Mouse (Mus musculus) MEL (cell line): ENCODE measurements around the gene Abt1. TPM values are rescaled to one million over a fixed set of nuclear protein-coding genes. Genes with fewer than 3 reads are reported as not detected.

ENCODE experiments used
- DNase-seq: peaks from one replicate; pipeline ENCODE4 v3.0.0; 2011; ENCODE audit warnings: low read depth, low spot score
- H3K27ac ChIP-seq: 2 replicates; pipeline ENCODE4 v1.5.1; 2012; ENCODE audit warnings: low read depth, mild to moderate bottlenecking, control low read depth, low read length, moderate library complexity; ENCODE audit not compliant: control insufficient read depth
- H3K27me3 ChIP-seq, 2 experiments: fragments of 150-350 bp in 1 of 2; sonication (generic) in 1 of 2; 2 replicates each; pipeline ENCODE4 v1.6.1; 2012; ENCODE audit warnings: low read length in 2 of 2, mild to moderate bottlenecking in 2 of 2, improper control_type of control experiment in 1 of 2, moderate library complexity in 1 of 2; ENCODE audit not compliant: insufficient read depth in 2 of 2, control insufficient read depth in 1 of 2
- H3K36me3 ChIP-seq, 2 experiments: 2 replicates each; pipeline ENCODE4 v1.6.1; 2012 to 2014; ENCODE audit warnings: low read length in 2 of 2, improper control_type of control experiment in 1 of 2, inconsistent platforms in 1 of 2, mild to moderate bottlenecking in 1 of 2; ENCODE audit not compliant: insufficient read depth in 2 of 2, control insufficient read depth in 1 of 2
- H3K4me1 ChIP-seq, 2 experiments: fragments of 150-350 bp in 1 of 2; sonication (generic) in 1 of 2; 2 replicates each; pipeline ENCODE4 v1.6.1; 2012; ENCODE audit warnings: low read length in 2 of 2, improper control_type of control experiment in 1 of 2, mild to moderate bottlenecking in 1 of 2; ENCODE audit not compliant: insufficient read depth in 2 of 2, control insufficient read depth in 1 of 2
- H3K4me3 ChIP-seq, 2 experiments: fragments of 150-350 bp in 1 of 2; sonication (generic) in 1 of 2; 2 replicates each; pipeline ENCODE4 v1.5.1; 2012; ENCODE audit warnings: low read depth in 2 of 2, low read length in 2 of 2, mild to moderate bottlenecking in 2 of 2, moderate library complexity in 2 of 2, control low read depth in 1 of 2, improper control_type of control experiment in 1 of 2; ENCODE audit not compliant: control insufficient read depth in 1 of 2, insufficient read depth in 1 of 2
- H3K79me2 ChIP-seq: 2 replicates; pipeline ENCODE4 v1.6.1; 2012; ENCODE audit warnings: mild to moderate bottlenecking, low read length, moderate library complexity; ENCODE audit not compliant: control insufficient read depth, poor library complexity, insufficient read depth
- H3K9ac ChIP-seq: 2 replicates; pipeline ENCODE4 v1.6.1; 2012; ENCODE audit warnings: low read depth, mild to moderate bottlenecking, control low read depth, low read length, moderate library complexity; ENCODE audit not compliant: control insufficient read depth, poor library complexity, severe bottlenecking
- H3K9me3 ChIP-seq: fragments of 150-350 bp; sonication (generic); replicated peaks from 2 replicates; pipeline ENCODE4 v1.6.1; 2012; ENCODE audit warnings: mild to moderate bottlenecking, low read length, improper control_type of control experiment, moderate library complexity; ENCODE audit not compliant: insufficient read depth
- CHD1 ChIP-seq: IDR thresholded peaks from 2 replicates; pipeline ENCODE4 v1.6.1; 2012; ENCODE audit warnings: low read depth, mild to moderate bottlenecking, inconsistent platforms, low read length, improper control_type of control experiment
- CTCF ChIP-seq, 3 experiments: IDR thresholded peaks in 2 of 3; conservative IDR thresholded peaks in 1 of 3; 2 replicates each; pipeline ENCODE4 v1.5.1; 2011 to 2012; ENCODE audit warnings: low read length in 3 of 3, low read depth in 2 of 3, mild to moderate bottlenecking in 2 of 3, improper control_type of control experiment in 1 of 3, inconsistent platforms in 1 of 3, mixed read lengths in 1 of 3, moderate library complexity in 1 of 3; ENCODE audit not compliant: control insufficient read depth in 1 of 3, insufficient read depth in 1 of 3, poor library complexity in 1 of 3, severe bottlenecking in 1 of 3
- E2F4 ChIP-seq: IDR thresholded peaks from 2 replicates; pipeline ENCODE4 v1.6.1; 2011; ENCODE audit warnings: low read depth, low read length, improper control_type of control experiment, borderline replicate concordance
- EP300 ChIP-seq, 2 experiments: IDR thresholded peaks; 2 replicates each; pipeline ENCODE4 v1.6.1; 2011; ENCODE audit warnings: improper control_type of control experiment in 2 of 2, low read length in 2 of 2, low read depth in 1 of 2, mild to moderate bottlenecking in 1 of 2
- ETS1 ChIP-seq: IDR thresholded peaks from 2 replicates; pipeline ENCODE4 v1.6.1; 2012; ENCODE audit warnings: low read depth, mild to moderate bottlenecking, inconsistent platforms, low read length, improper control_type of control experiment, moderate library complexity
- GABPA ChIP-seq: IDR thresholded peaks from 2 replicates; pipeline ENCODE4 v1.6.1; 2012; ENCODE audit warnings: low read depth, mild to moderate bottlenecking, inconsistent platforms, low read length, improper control_type of control experiment, moderate library complexity
- GATA1 ChIP-seq: IDR thresholded peaks from 2 replicates; pipeline ENCODE4 v1.6.1; 2011; ENCODE audit warnings: low read depth, low read length, improper control_type of control experiment
- JUND ChIP-seq: IDR thresholded peaks from 2 replicates; pipeline ENCODE4 v1.6.1; 2011; ENCODE audit warnings: low read depth, mild to moderate bottlenecking, improper control_type of control experiment, low read length
- MAFK ChIP-seq: IDR thresholded peaks from 2 replicates; pipeline ENCODE4 v1.6.1; 2011; ENCODE audit warnings: low read depth, mild to moderate bottlenecking, low read length, improper control_type of control experiment, borderline replicate concordance
- MXI1 ChIP-seq: IDR thresholded peaks from 2 replicates; pipeline ENCODE4 v1.6.1; 2011; ENCODE audit warnings: mild to moderate bottlenecking, low read depth, low read length, improper control_type of control experiment
- MYB ChIP-seq: IDR thresholded peaks from 2 replicates; pipeline ENCODE4 v1.6.1; 2011; ENCODE audit warnings: mild to moderate bottlenecking, low read depth, low read length, improper control_type of control experiment
- NELFE ChIP-seq: IDR thresholded peaks from 2 replicates; pipeline ENCODE4 v1.6.1; 2011; ENCODE audit warnings: low read depth, low read length, improper control_type of control experiment
- POLR2A ChIP-seq, 2 experiments: IDR thresholded peaks; 2 replicates each; pipeline ENCODE4 v1.6.1; 2011 to 2012; ENCODE audit warnings: low read length in 2 of 2, mild to moderate bottlenecking in 2 of 2, control low read depth in 1 of 2, improper control_type of control experiment in 1 of 2, low read depth in 1 of 2, moderate library complexity in 1 of 2; ENCODE audit not compliant: control insufficient read depth in 1 of 2, insufficient read depth in 1 of 2, poor library complexity in 1 of 2
- POLR2AphosphoS2 ChIP-seq: IDR thresholded peaks from 2 replicates; pipeline ENCODE4 v1.6.1; 2011; ENCODE audit warnings: low read length, improper control_type of control experiment
- RAD21 ChIP-seq: IDR thresholded peaks from 2 replicates; pipeline ENCODE4 v1.6.1; 2011; ENCODE audit warnings: mild to moderate bottlenecking, low read depth, low read length, improper control_type of control experiment
- RCOR1 ChIP-seq: IDR thresholded peaks from 2 replicates; pipeline ENCODE4 v1.6.1; 2012; ENCODE audit warnings: low read depth, mild to moderate bottlenecking, inconsistent platforms, low read length, improper control_type of control experiment
- SIN3A ChIP-seq: IDR thresholded peaks from 2 replicates; pipeline ENCODE4 v1.6.1; 2012; ENCODE audit warnings: low read length, improper control_type of control experiment, inconsistent platforms
- SMC3 ChIP-seq: IDR thresholded peaks from 2 replicates; pipeline ENCODE4 v1.6.1; 2011; ENCODE audit warnings: low read depth, low read length, improper control_type of control experiment
- TAL1 ChIP-seq: IDR thresholded peaks from 2 replicates; pipeline ENCODE4 v1.6.1; 2012; ENCODE audit warnings: mild to moderate bottlenecking, inconsistent platforms, low read length, moderate library complexity, mixed read lengths
- TBP ChIP-seq: IDR thresholded peaks from 2 replicates; pipeline ENCODE4 v1.8.0; 2011; ENCODE audit warnings: low read depth, low read length, improper control_type of control experiment
- TCF12 ChIP-seq: IDR thresholded peaks from 2 replicates; pipeline ENCODE4 v1.6.1; 2014; ENCODE audit warnings: low read depth, mild to moderate bottlenecking, inconsistent platforms, low read length, improper control_type of control experiment, moderate library complexity
- USF1 ChIP-seq: IDR thresholded peaks from 2 replicates; pipeline ENCODE4 v1.6.1; 2014; ENCODE audit warnings: low read depth, mild to moderate bottlenecking, inconsistent platforms, low read length, improper control_type of control experiment, moderate library complexity
- USF2 ChIP-seq, 2 experiments: IDR thresholded peaks; 2 replicates each; pipeline ENCODE4 v1.6.1; 2011 to 2012; ENCODE audit warnings: improper control_type of control experiment in 2 of 2, low read length in 2 of 2, borderline replicate concordance in 1 of 2, inconsistent platforms in 1 of 2, low read depth in 1 of 2, mild to moderate bottlenecking in 1 of 2; ENCODE audit not compliant: insufficient read depth in 1 of 2
- ZC3H11A ChIP-seq: IDR thresholded peaks from 2 replicates; pipeline ENCODE4 v1.6.1; 2012; ENCODE audit warnings: low read depth, mild to moderate bottlenecking, inconsistent platforms, low read length, improper control_type of control experiment
- ZKSCAN1 ChIP-seq: IDR thresholded peaks from 2 replicates; pipeline ENCODE4 v1.6.1; 2012; ENCODE audit warnings: low read depth, mild to moderate bottlenecking, inconsistent platforms, low read length, improper control_type of control experiment, moderate library complexity
- ZMIZ1 ChIP-seq: IDR thresholded peaks from 2 replicates; pipeline ENCODE4 v1.6.1; 2012; ENCODE audit warnings: low read depth, mild to moderate bottlenecking, inconsistent platforms, low read length, improper control_type of control experiment, moderate library complexity
- ZNF384 ChIP-seq: IDR thresholded peaks from 2 replicates; pipeline ENCODE4 v1.6.1; 2012; ENCODE audit warnings: low read depth, mild to moderate bottlenecking, inconsistent platforms, low read length, improper control_type of control experiment
- polyA plus RNA-seq, 2 experiments: library from polyadenylated mRNA; stranded (reverse) in 1 of 2; unstranded in 1 of 2; fragments of >175 nt in 1 of 2; fragments of >200 nt in 1 of 2; gene quantifications; 2 replicates each; pipeline versions ENCODE4 v1.2.1 to v1.2.4; 2012; ENCODE audit warnings: low replicate concordance in 2 of 2, low read depth in 1 of 2; ENCODE audit not compliant: insufficient read length in 2 of 2, insufficient read depth in 1 of 2, missing spikeins in 1 of 2
- total RNA-seq: library from RNA; depleted of rRNA; stranded (reverse); fragments of 300-350 nt; gene quantifications from 2 replicates; pipeline ENCODE4 v1.2.3, GENCODE M21; 2012

Abt1 gene
- total and polyA plus RNA-seq, 3 experiments: 14.2 to 16.2 TPM; not detected in 1

- H3K79me2 ChIP-seq: no peaks in the 10 kb centered on the region; the same call in 1 of the 2 replicates
- peak overlapping the region; percentile 65 to 68 for H3K4me3 ChIP-seq
- no peaks in the 10 kb centered on the region for H3K9me3 ChIP-seq
- peaks cover 0 to 4% of the 10 kb centered on the region in 2 experiments; a peak in 1 of 4 replicates for H3K36me3 ChIP-seq
- H3K9ac ChIP-seq: peak overlapping the region; percentile 70
- no peak for DNase-seq
- H3K27ac ChIP-seq: peak overlapping the region; percentile 64
- H3K27me3 ChIP-seq: no peaks in the 10 kb centered on the region
- H3K4me1 ChIP-seq: no peaks in the 10 kb centered on the region; a peak in 2 of 4 replicates
- TF ChIP-seq USF1 (no peak), RCOR1 (no peak), POLR2A (IDR thresholded peaks at IDR 0.05; ENCODE audit: control insufficient read depth in 1 of 2, insufficient read depth in 1 of 2, low read depth in 1 of 2, low read length in 2 of 2, poor library complexity in 1 of 2) (no peak), ZMIZ1 (no peak), POLR2AphosphoS2 (no peak), GABPA (no peak), NELFE (no peak)
These were observed 9.5 kb upstream of the Abt1 start for GRCm38 (mm10) chr13:23433206-23433605.

- peak overlapping the region; percentile 79 for H3K9ac ChIP-seq
- H3K27ac ChIP-seq: peak overlapping the region; percentile 64
- H3K4me1 ChIP-seq: no peaks in the 10 kb centered on the region; a peak in 2 of 4 replicates
These were observed 9.0 kb upstream of the Abt1 start for GRCm38 (mm10) chr13:23432562-23433201.

GRCm38 (mm10) chr13:23431351-23431771, 7.7 kb upstream of the Abt1 start:
- peak; percentile 93 for DNase-seq
- H3K27ac ChIP-seq: peak overlapping the region; percentile 82
- peak overlapping the region; percentile 79 for H3K9ac ChIP-seq
- peaks cover 0 to 4% of the 10 kb centered on the region in 2 experiments; a peak in 1 of 4 replicates for H3K36me3 ChIP-seq
- no peaks in the 10 kb centered on the region; the same call in 1 of the 2 replicates for H3K79me2 ChIP-seq
- no peaks in the 10 kb centered on the region for H3K27me3 ChIP-seq
- no peaks in the 10 kb centered on the region for H3K9me3 ChIP-seq
- peak overlapping the region; percentile 59 to 86 for H3K4me3 ChIP-seq
- no peaks in the 10 kb centered on the region; a peak in 2 of 4 replicates for H3K4me1 ChIP-seq
- TF ChIP-seq ZNF384 (no peak), TBP (peak; percentile 99), GABPA (no peak), NELFE (no peak), ZKSCAN1 (no peak), E2F4 (no peak), ZMIZ1 (no peak), ETS1 (no peak), SIN3A (no peak), RCOR1 (no peak), JUND (no peak), CHD1 (no peak), MYB (no peak), POLR2A (IDR thresholded peaks at IDR 0.05; ENCODE audit: control insufficient read depth in 1 of 2, insufficient read depth in 1 of 2, low read depth in 1 of 2, low read length in 2 of 2, poor library complexity in 1 of 2) (0 out of 4 replicates have a peak, but pooled peaks have one; percentile 6 to 27), SMC3 (no peak), GATA1 (no peak), MXI1 (no peak), TCF12 (no peak)

More at GRCm38 (mm10) chr13:23432562-23433201, 9.0 kb upstream of the Abt1 start:
- H3K36me3 ChIP-seq: peaks cover 0 to 4% of the 10 kb centered on the region in 2 experiments; a peak in 1 of 4 replicates
- no peaks in the 10 kb centered on the region for H3K9me3 ChIP-seq
- no peaks in the 10 kb centered on the region for H3K27me3 ChIP-seq
- H3K4me3 ChIP-seq: peak overlapping the region; percentile 65 to 68
- no peaks in the 10 kb centered on the region; the same call in 1 of the 2 replicates for H3K79me2 ChIP-seq
- no peak for TF ChIP-seq EP300 (IDR thresholded peaks at IDR 0.05; ENCODE audit: low read depth in 1 of 2, low read length in 2 of 2)
- no peak for TF ChIP-seq MAFK
- TF ChIP-seq USF2 (IDR thresholded peaks at IDR 0.05; ENCODE audit: borderline replicate concordance in 1 of 2, insufficient read depth in 1 of 2, low read depth in 1 of 2, low read length in 2 of 2): no peak
- no peak for TF ChIP-seq ZC3H11A
- TF ChIP-seq TAL1: 0 out of 2 replicates have a peak, but pooled peaks have one; percentile 15
- no peak for TF ChIP-seq JUND
- peak; percentile 100 for TF ChIP-seq TBP
- TF ChIP-seq RAD21: no peak
- TF ChIP-seq MXI1: no peak
- TF ChIP-seq NELFE: no peak
- no peak for TF ChIP-seq ETS1
- TF ChIP-seq CTCF (IDR thresholded peaks at IDR 0.05 in 2 of 3, conservative IDR thresholded peaks at IDR 0.05 in 1 of 3; ENCODE audit: control insufficient read depth in 1 of 3, insufficient read depth in 1 of 3, low read depth in 2 of 3, low read length in 3 of 3, poor library complexity in 1 of 3, severe bottlenecking in 1 of 3): peak in 2 of 3 experiments; percentile 52 to 77; a peak in 4 of 6 replicates
- DNase-seq: peak; percentile 98
